Mouse (Mus musculus) MEL (cell line): ENCODE results near the gene Fcrl1. TPM values are rescaled to one million over a fixed set of nuclear protein-coding genes. Genes with fewer than 3 reads are reported as not detected.

Experiments used
- DNase-seq: peaks from one replicate; pipeline ENCODE4 v3.0.0; 2011; ENCODE audit warnings: low read depth, low spot score
- H3K27ac ChIP-seq: 2 replicates; pipeline ENCODE4 v1.5.1; 2012; ENCODE audit warnings: low read depth, mild to moderate bottlenecking, control low read depth, low read length, moderate library complexity; ENCODE audit not compliant: control insufficient read depth
- H3K27me3 ChIP-seq, 2 experiments: fragments of 150-350 bp in 1 of 2; sonication (generic) in 1 of 2; 2 replicates each; pipeline ENCODE4 v1.6.1; 2012; ENCODE audit warnings: low read length in 2 of 2, mild to moderate bottlenecking in 2 of 2, improper control_type of control experiment in 1 of 2, moderate library complexity in 1 of 2; ENCODE audit not compliant: insufficient read depth in 2 of 2, control insufficient read depth in 1 of 2
- H3K36me3 ChIP-seq, 2 experiments: 2 replicates each; pipeline ENCODE4 v1.6.1; 2012 to 2014; ENCODE audit warnings: low read length in 2 of 2, improper control_type of control experiment in 1 of 2, inconsistent platforms in 1 of 2, mild to moderate bottlenecking in 1 of 2; ENCODE audit not compliant: insufficient read depth in 2 of 2, control insufficient read depth in 1 of 2
- H3K4me1 ChIP-seq, 2 experiments: fragments of 150-350 bp in 1 of 2; sonication (generic) in 1 of 2; 2 replicates each; pipeline ENCODE4 v1.6.1; 2012; ENCODE audit warnings: low read length in 2 of 2, improper control_type of control experiment in 1 of 2, mild to moderate bottlenecking in 1 of 2; ENCODE audit not compliant: insufficient read depth in 2 of 2, control insufficient read depth in 1 of 2
- H3K4me3 ChIP-seq, 2 experiments: fragments of 150-350 bp in 1 of 2; sonication (generic) in 1 of 2; 2 replicates each; pipeline ENCODE4 v1.5.1; 2012; ENCODE audit warnings: low read depth in 2 of 2, low read length in 2 of 2, mild to moderate bottlenecking in 2 of 2, moderate library complexity in 2 of 2, control low read depth in 1 of 2, improper control_type of control experiment in 1 of 2; ENCODE audit not compliant: control insufficient read depth in 1 of 2, insufficient read depth in 1 of 2
- H3K79me2 ChIP-seq: 2 replicates; pipeline ENCODE4 v1.6.1; 2012; ENCODE audit warnings: mild to moderate bottlenecking, low read length, moderate library complexity; ENCODE audit not compliant: control insufficient read depth, poor library complexity, insufficient read depth
- H3K9ac ChIP-seq: 2 replicates; pipeline ENCODE4 v1.6.1; 2012; ENCODE audit warnings: low read depth, mild to moderate bottlenecking, control low read depth, low read length, moderate library complexity; ENCODE audit not compliant: control insufficient read depth, poor library complexity, severe bottlenecking
- H3K9me3 ChIP-seq: fragments of 150-350 bp; sonication (generic); replicated peaks from 2 replicates; pipeline ENCODE4 v1.6.1; 2012; ENCODE audit warnings: mild to moderate bottlenecking, low read length, improper control_type of control experiment, moderate library complexity; ENCODE audit not compliant: insufficient read depth
- BHLHE40 ChIP-seq: IDR thresholded peaks from 2 replicates; pipeline ENCODE4 v1.6.1; 2012; ENCODE audit warnings: low read depth, mild to moderate bottlenecking, inconsistent platforms, low read length, improper control_type of control experiment, borderline replicate concordance
- CHD1 ChIP-seq: IDR thresholded peaks from 2 replicates; pipeline ENCODE4 v1.6.1; 2012; ENCODE audit warnings: low read depth, mild to moderate bottlenecking, inconsistent platforms, low read length, improper control_type of control experiment
- CHD2 ChIP-seq: IDR thresholded peaks from 2 replicates; pipeline ENCODE4 v1.6.1; 2011; ENCODE audit warnings: low read length, improper control_type of control experiment
- CTCF ChIP-seq, 3 experiments: IDR thresholded peaks in 2 of 3; conservative IDR thresholded peaks in 1 of 3; 2 replicates each; pipeline ENCODE4 v1.5.1; 2011 to 2012; ENCODE audit warnings: low read length in 3 of 3, low read depth in 2 of 3, mild to moderate bottlenecking in 2 of 3, improper control_type of control experiment in 1 of 3, inconsistent platforms in 1 of 3, mixed read lengths in 1 of 3, moderate library complexity in 1 of 3; ENCODE audit not compliant: control insufficient read depth in 1 of 3, insufficient read depth in 1 of 3, poor library complexity in 1 of 3, severe bottlenecking in 1 of 3
- E2F4 ChIP-seq: IDR thresholded peaks from 2 replicates; pipeline ENCODE4 v1.6.1; 2011; ENCODE audit warnings: low read depth, low read length, improper control_type of control experiment, borderline replicate concordance
- GATA1 ChIP-seq: IDR thresholded peaks from 2 replicates; pipeline ENCODE4 v1.6.1; 2011; ENCODE audit warnings: low read depth, low read length, improper control_type of control experiment
- JUND ChIP-seq: IDR thresholded peaks from 2 replicates; pipeline ENCODE4 v1.6.1; 2011; ENCODE audit warnings: low read depth, mild to moderate bottlenecking, improper control_type of control experiment, low read length
- KAT2A ChIP-seq: conservative IDR thresholded peaks from 2 replicates; pipeline ENCODE4 v1.6.1; 2012; ENCODE audit warnings: low read depth, low read length, improper control_type of control experiment, inconsistent platforms
- MAFK ChIP-seq: IDR thresholded peaks from 2 replicates; pipeline ENCODE4 v1.6.1; 2011; ENCODE audit warnings: low read depth, mild to moderate bottlenecking, low read length, improper control_type of control experiment, borderline replicate concordance
- MAX ChIP-seq: IDR thresholded peaks from 2 replicates; pipeline ENCODE4 v1.6.1; 2011; ENCODE audit warnings: low read length, improper control_type of control experiment
- MEF2A ChIP-seq: IDR thresholded peaks from 2 replicates; pipeline ENCODE4 v1.6.1; 2014; ENCODE audit warnings: low read depth, mild to moderate bottlenecking, inconsistent platforms, low read length, improper control_type of control experiment; ENCODE audit not compliant: poor library complexity, insufficient replicate concordance, severe bottlenecking; ENCODE audit errors: extremely low read depth
- MXI1 ChIP-seq: IDR thresholded peaks from 2 replicates; pipeline ENCODE4 v1.6.1; 2011; ENCODE audit warnings: mild to moderate bottlenecking, low read depth, low read length, improper control_type of control experiment
- MYB ChIP-seq: IDR thresholded peaks from 2 replicates; pipeline ENCODE4 v1.6.1; 2011; ENCODE audit warnings: mild to moderate bottlenecking, low read depth, low read length, improper control_type of control experiment
- MYC ChIP-seq: IDR thresholded peaks from 2 replicates; pipeline ENCODE4 v1.6.1; 2011; ENCODE audit warnings: low read depth, mild to moderate bottlenecking, low read length, improper control_type of control experiment, moderate library complexity
- POLR2A ChIP-seq, 2 experiments: IDR thresholded peaks; 2 replicates each; pipeline ENCODE4 v1.6.1; 2011 to 2012; ENCODE audit warnings: low read length in 2 of 2, mild to moderate bottlenecking in 2 of 2, control low read depth in 1 of 2, improper control_type of control experiment in 1 of 2, low read depth in 1 of 2, moderate library complexity in 1 of 2; ENCODE audit not compliant: control insufficient read depth in 1 of 2, insufficient read depth in 1 of 2, poor library complexity in 1 of 2
- POLR2AphosphoS5 ChIP-seq: IDR thresholded peaks from 2 replicates; pipeline ENCODE4 v1.6.1; 2012; ENCODE audit warnings: low read depth, borderline replicate concordance, mild to moderate bottlenecking, inconsistent platforms, low read length, moderate library complexity, mixed read lengths
- SIN3A ChIP-seq: IDR thresholded peaks from 2 replicates; pipeline ENCODE4 v1.6.1; 2012; ENCODE audit warnings: low read length, improper control_type of control experiment, inconsistent platforms
- SMC3 ChIP-seq: IDR thresholded peaks from 2 replicates; pipeline ENCODE4 v1.6.1; 2011; ENCODE audit warnings: low read depth, low read length, improper control_type of control experiment
- TAL1 ChIP-seq: IDR thresholded peaks from 2 replicates; pipeline ENCODE4 v1.6.1; 2012; ENCODE audit warnings: mild to moderate bottlenecking, inconsistent platforms, low read length, moderate library complexity, mixed read lengths
- UBTF ChIP-seq: IDR thresholded peaks from 2 replicates; pipeline ENCODE4 v1.6.1; 2012; ENCODE audit warnings: low read depth, mild to moderate bottlenecking, inconsistent platforms, low read length, improper control_type of control experiment, moderate library complexity, borderline replicate concordance; ENCODE audit not compliant: insufficient read depth
- USF2 ChIP-seq, 2 experiments: IDR thresholded peaks; 2 replicates each; pipeline ENCODE4 v1.6.1; 2011 to 2012; ENCODE audit warnings: improper control_type of control experiment in 2 of 2, low read length in 2 of 2, borderline replicate concordance in 1 of 2, inconsistent platforms in 1 of 2, low read depth in 1 of 2, mild to moderate bottlenecking in 1 of 2; ENCODE audit not compliant: insufficient read depth in 1 of 2
- ZC3H11A ChIP-seq: IDR thresholded peaks from 2 replicates; pipeline ENCODE4 v1.6.1; 2012; ENCODE audit warnings: low read depth, mild to moderate bottlenecking, inconsistent platforms, low read length, improper control_type of control experiment
- ZMIZ1 ChIP-seq: IDR thresholded peaks from 2 replicates; pipeline ENCODE4 v1.6.1; 2012; ENCODE audit warnings: low read depth, mild to moderate bottlenecking, inconsistent platforms, low read length, improper control_type of control experiment, moderate library complexity
- ZNF384 ChIP-seq: IDR thresholded peaks from 2 replicates; pipeline ENCODE4 v1.6.1; 2012; ENCODE audit warnings: low read depth, mild to moderate bottlenecking, inconsistent platforms, low read length, improper control_type of control experiment
- polyA plus RNA-seq, 2 experiments: library from polyadenylated mRNA; stranded (reverse) in 1 of 2; unstranded in 1 of 2; fragments of >175 nt in 1 of 2; fragments of >200 nt in 1 of 2; gene quantifications; 2 replicates each; pipeline versions ENCODE4 v1.2.1 to v1.2.4; 2012; ENCODE audit warnings: low replicate concordance in 2 of 2, low read depth in 1 of 2; ENCODE audit not compliant: insufficient read length in 2 of 2, insufficient read depth in 1 of 2, missing spikeins in 1 of 2
- total RNA-seq: library from RNA; depleted of rRNA; stranded (reverse); fragments of 300-350 nt; gene quantifications from 2 replicates; pipeline ENCODE4 v1.2.3, GENCODE M21; 2012

The Fcrl1 gene
- total and polyA plus RNA-seq, 3 experiments = 0.07 TPM; not detected in 2

- no peaks in the 10 kb centered on the region for H3K9me3 ChIP-seq
- no peak overlapping the region for H3K27ac ChIP-seq
- no peaks in the 10 kb centered on the region for H3K36me3 ChIP-seq
- no peak overlapping the region for H3K9ac ChIP-seq
- no peak for DNase-seq
- no peaks in the 10 kb centered on the region for H3K4me1 ChIP-seq
- peaks cover 0 to 8% of the 10 kb centered on the region in 2 experiments; a peak in 2 of 4 replicates for H3K27me3 ChIP-seq
- no peaks in the 10 kb centered on the region for H3K79me2 ChIP-seq
- no peak for TF ChIP-seq MAX
- no peak for TF ChIP-seq MEF2A
- no peak for TF ChIP-seq MXI1
- no peak for TF ChIP-seq TAL1
- no peak for TF ChIP-seq BHLHE40
- TF ChIP-seq CHD2 = no peak
- TF ChIP-seq CTCF (IDR thresholded peaks at IDR 0.05 in 2 of 3, conservative IDR thresholded peaks at IDR 0.05 in 1 of 3; ENCODE audit: control insufficient read depth in 1 of 3, insufficient read depth in 1 of 3, low read depth in 2 of 3, low read length in 3 of 3, poor library complexity in 1 of 3, severe bottlenecking in 1 of 3) = no peak
- no peak for TF ChIP-seq POLR2A (IDR thresholded peaks at IDR 0.05; ENCODE audit: control insufficient read depth in 1 of 2, insufficient read depth in 1 of 2, low read depth in 1 of 2, low read length in 2 of 2, poor library complexity in 1 of 2)
- TF ChIP-seq MYB = no peak
- no peak for TF ChIP-seq UBTF
- no peak for TF ChIP-seq JUND
- no peak for TF ChIP-seq MYC
- no peak for TF ChIP-seq ZC3H11A
- no peak for TF ChIP-seq CHD1
- TF ChIP-seq KAT2A = no peak
- TF ChIP-seq ZMIZ1 = no peak
- TF ChIP-seq POLR2AphosphoS5 = no peak
- no peak for TF ChIP-seq MAFK
- H3K4me3 ChIP-seq = no peak overlapping the region
Measured at GRCm38 (mm10) chr3:87383308-87383707, 7.1 kb downstream of the Fcrl1 start.

DNA sequence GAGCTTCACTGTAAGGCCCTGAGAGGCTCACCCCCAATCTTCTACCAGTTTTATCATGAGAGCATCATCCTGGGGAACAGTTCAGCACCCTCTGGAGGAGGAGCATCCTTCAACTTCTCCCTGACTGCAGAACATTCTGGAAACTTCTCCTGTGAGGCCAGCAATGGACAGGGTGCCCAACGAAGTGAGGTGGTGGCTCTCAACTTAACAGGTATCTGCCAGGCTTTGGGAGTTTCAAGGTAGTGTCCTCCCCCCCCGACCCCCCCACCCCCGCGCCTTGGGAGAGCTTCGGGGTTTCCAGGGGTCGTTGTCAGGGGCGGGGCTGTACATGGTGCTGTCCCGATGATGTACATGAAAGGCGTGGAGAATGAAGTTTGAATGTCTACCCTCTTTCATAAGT is 8.9 kb downstream of the Fcrl1 start:
- Histone ChIP-seq H3K79me2 (no peaks in the 10 kb centered on the region), H3K9ac (no peak overlapping the region), H3K36me3 (no peaks in the 10 kb centered on the region), H3K9me3 (no peaks in the 10 kb centered on the region), H3K27ac (no peak overlapping the region), H3K4me1 (no peaks in the 10 kb centered on the region), H3K4me3 (no peak overlapping the region), H3K27me3 (peaks cover 0 to 9% of the 10 kb centered on the region in 2 experiments; a peak in 2 of 4 replicates)
- no peak for TF ChIP-seq POLR2A (IDR thresholded peaks at IDR 0.05; ENCODE audit: control insufficient read depth in 1 of 2, insufficient read depth in 1 of 2, low read depth in 1 of 2, low read length in 2 of 2, poor library complexity in 1 of 2)
- no peak for TF ChIP-seq BHLHE40
- no peak for TF ChIP-seq SMC3
- no peak for TF ChIP-seq USF2 (IDR thresholded peaks at IDR 0.05; ENCODE audit: borderline replicate concordance in 1 of 2, insufficient read depth in 1 of 2, low read depth in 1 of 2, low read length in 2 of 2)
- no peak for TF ChIP-seq GATA1
- TF ChIP-seq SIN3A = no peak
- TF ChIP-seq MYB = no peak
- TF ChIP-seq MYC = no peak
- no peak for TF ChIP-seq CHD2
- TF ChIP-seq MAFK = no peak
- TF ChIP-seq E2F4 = no peak
- no peak for TF ChIP-seq CHD1
- no peak for TF ChIP-seq ZNF384
- TF ChIP-seq CTCF (IDR thresholded peaks at IDR 0.05 in 2 of 3, conservative IDR thresholded peaks at IDR 0.05 in 1 of 3; ENCODE audit: control insufficient read depth in 1 of 3, insufficient read depth in 1 of 3, low read depth in 2 of 3, low read length in 3 of 3, poor library complexity in 1 of 3, severe bottlenecking in 1 of 3) = no peak
- no peak for TF ChIP-seq MXI1
- DNase-seq = no peak
